Mouse (Mus musculus): ENCODE data around the gene Cxcr1. TPM values are rescaled to one million over a fixed set of nuclear protein-coding genes. Genes with fewer than 3 reads are reported as not detected.

Cxcr1 gene
- polyA plus RNA-seq (2016; fragmentation: Nextera tagmentation; extraction: Ambion mirVana) = not detected in 2 replicates

DNA sequence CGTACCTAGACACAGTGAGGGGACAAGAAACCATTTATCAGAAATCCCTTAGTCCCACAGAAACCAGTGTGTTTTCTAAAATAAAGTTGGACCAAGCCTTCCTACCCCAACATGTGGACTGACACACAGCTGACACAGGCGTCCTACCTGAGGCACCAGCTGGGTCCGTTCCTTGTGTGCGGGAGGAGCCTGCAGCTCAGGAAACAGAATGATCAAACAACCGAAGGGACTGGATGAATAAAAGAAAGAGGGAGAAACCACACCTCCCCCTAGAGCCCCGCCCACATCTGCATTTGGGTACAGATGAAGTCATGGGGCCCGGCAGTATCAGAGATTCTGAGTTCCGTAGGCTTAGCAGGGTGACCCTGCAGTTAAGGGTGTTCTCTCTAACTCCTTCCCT, at the start of gene Cxcr1:
Gene Cxcr1 (minus strand): TSS at position 187 of the 400 bp plus-strand sequence.
- no peaks in the 10 kb centered on the region for H3K36me3 ChIP-seq (replicated peaks)
- no peaks in the 10 kb centered on the region for H3K9me3 ChIP-seq
- H3K4me1 ChIP-seq = no peaks in the 10 kb centered on the region
- no peak for DNase-seq (ENCODE audit: extremely low spot score, low spot score)
- no peak within 1 kb of the TSS for H3K4me3 ChIP-seq
- 73% methylated on average over 8 of the region's 8 CpGs for WGBS
- H3K27ac ChIP-seq = no peak within 1 kb of the TSS
- no peaks in the 10 kb centered on the region; the same call in 1 of the 2 replicates for H3K27me3 ChIP-seq (ENCODE audit: poor library complexity, severe bottlenecking)

DNA sequence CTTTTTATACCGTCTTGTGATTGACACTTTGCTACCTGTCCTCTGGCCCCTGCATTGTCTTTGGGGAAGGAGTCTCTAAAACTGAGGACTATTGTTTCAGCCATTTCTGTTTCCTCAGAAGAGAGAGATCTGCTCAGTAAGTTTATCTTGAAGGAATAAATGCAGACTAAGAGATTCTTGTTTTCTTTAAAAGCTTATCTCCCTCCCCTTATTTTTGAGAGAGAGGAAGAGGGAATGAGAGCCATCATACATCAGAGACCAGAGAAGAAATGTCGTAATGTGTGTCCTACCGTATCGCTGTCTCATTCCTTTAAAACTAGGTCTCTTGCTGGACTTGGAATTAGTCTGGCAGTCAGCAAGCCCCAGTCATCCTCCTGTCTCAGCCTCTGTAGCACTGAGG, 46.4 kb upstream of the Cxcr1 start:
- 95% methylated on average over 4 of the region's 4 CpGs for WGBS
- Histone ChIP-seq H3K4me3 (no peak overlapping the region), H3K9me3 (no peaks in the 10 kb centered on the region)

DNA sequence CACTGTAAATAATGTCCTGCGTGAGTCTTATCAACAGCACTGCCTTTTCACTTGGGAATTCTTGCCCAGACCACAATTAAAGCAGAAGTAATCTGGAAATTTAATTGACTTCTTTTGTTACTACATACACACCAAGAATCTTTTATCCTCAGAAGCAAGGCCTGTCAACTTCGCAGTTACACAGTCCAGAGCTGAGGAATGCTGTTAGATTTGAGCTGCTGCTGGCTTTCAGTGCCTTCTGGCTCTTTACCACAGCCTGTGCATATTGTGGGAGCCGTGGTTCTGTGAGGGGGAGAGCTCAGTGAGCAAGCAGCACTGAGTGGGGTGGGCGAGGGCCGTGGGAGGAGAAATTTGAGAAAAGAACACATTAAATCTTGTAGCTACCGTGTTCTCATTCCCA, 45.9 kb upstream of the Cxcr1 start:
- H3K27ac ChIP-seq = no peak overlapping the region
- H3K4me1 ChIP-seq = peaks cover 43% of the 10 kb centered on the region
- H3K9me3 ChIP-seq = no peaks in the 10 kb centered on the region
- 86% methylated on average over 6 of the region's 6 CpGs for WGBS
- H3K4me3 ChIP-seq = no peak overlapping the region
- no peaks in the 10 kb centered on the region for H3K27me3 ChIP-seq (ENCODE audit: poor library complexity, severe bottlenecking)
- no peak for DNase-seq (ENCODE audit: extremely low spot score, low spot score)
- peaks cover 20% of the 10 kb centered on the region for H3K36me3 ChIP-seq (replicated peaks)

More for the DNA sequence above, 46.4 kb upstream of the Cxcr1 start:
- Histone ChIP-seq H3K4me1 (peaks cover 41% of the 10 kb centered on the region), H3K27ac (no peak overlapping the region), H3K27me3 (ENCODE audit: poor library complexity, severe bottlenecking) (no peaks in the 10 kb centered on the region), H3K36me3 (replicated peaks) (peaks cover 21% of the 10 kb centered on the region)
- no peak for DNase-seq (ENCODE audit: extremely low spot score, low spot score)

DNA sequence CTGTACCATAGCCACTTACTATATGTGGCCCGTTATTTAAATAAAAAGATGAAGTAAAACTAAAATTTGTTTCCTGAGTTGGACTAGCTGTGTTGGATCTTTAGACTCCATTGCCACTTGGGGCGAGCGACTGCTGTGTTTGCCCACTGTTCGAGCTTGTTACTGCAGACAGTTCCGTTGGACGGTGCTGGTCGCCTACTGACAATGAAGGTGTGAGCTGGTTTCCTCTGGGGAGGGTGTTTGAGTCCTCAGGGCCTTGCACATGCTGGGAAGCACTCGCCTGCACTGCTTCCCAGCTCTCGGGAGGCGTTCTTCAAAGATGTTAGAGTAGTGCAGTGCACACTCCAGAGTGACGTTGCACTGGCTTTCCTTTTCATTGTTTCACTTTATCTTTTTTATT, 45.2 kb upstream of the Cxcr1 start:
- Histone ChIP-seq H3K4me1 (peaks cover 43% of the 10 kb centered on the region), H3K4me3 (peak overlapping the region; percentile 99; the same call in 1 of the 2 replicates), H3K27me3 (ENCODE audit: poor library complexity, severe bottlenecking) (no peaks in the 10 kb centered on the region), H3K36me3 (replicated peaks) (peaks cover 20% of the 10 kb centered on the region), H3K9me3 (no peaks in the 10 kb centered on the region), H3K27ac (no peak overlapping the region)
- 73% methylated on average over 11 of the region's 11 CpGs for WGBS
- DNase-seq (ENCODE audit: extremely low spot score, low spot score) = no peak

DNA sequence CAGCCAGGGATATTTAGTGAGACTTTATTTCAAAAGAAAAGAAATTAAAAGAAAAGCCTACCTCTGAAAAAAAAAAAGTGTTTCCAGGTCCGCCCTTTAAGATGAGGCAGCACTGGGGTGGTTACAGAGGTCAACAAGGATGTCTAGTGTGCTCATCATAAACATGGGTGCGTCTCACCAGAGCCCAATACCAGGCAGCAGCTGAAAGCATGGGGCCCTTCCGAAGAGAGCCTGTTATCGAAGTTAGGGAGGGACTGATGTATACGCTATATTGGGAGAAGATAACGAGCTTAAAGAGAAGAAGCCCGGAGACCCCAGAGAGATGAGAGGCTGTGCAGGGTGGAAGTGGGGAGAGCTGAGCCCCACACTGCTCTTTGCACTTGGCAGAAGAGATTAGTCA, 44.7 kb upstream of the Cxcr1 start:
- 76% methylated on average over 7 of the region's 7 CpGs for WGBS
- peak overlapping the region; percentile 99; the same call in 1 of the 2 replicates for H3K4me3 ChIP-seq
- H3K27ac ChIP-seq = no peak overlapping the region

GRCm38 (mm10) chr1:74238136-74238535, 43.7 kb upstream of the Cxcr1 start:
- Histone ChIP-seq H3K4me1 (peaks cover 43% of the 10 kb centered on the region), H3K27ac (no peak overlapping the region), H3K27me3 (ENCODE audit: poor library complexity, severe bottlenecking) (no peaks in the 10 kb centered on the region), H3K4me3 (peak overlapping the region; percentile 99), H3K36me3 (replicated peaks) (peaks cover 12% of the 10 kb centered on the region), H3K9me3 (no peaks in the 10 kb centered on the region)
- no peak for DNase-seq (ENCODE audit: extremely low spot score, low spot score)
- 68% methylated on average over 1 of the region's 1 CpGs for WGBS

More for the DNA sequence above, 44.7 kb upstream of the Cxcr1 start:
- Histone ChIP-seq H3K27me3 (ENCODE audit: poor library complexity, severe bottlenecking) (no peaks in the 10 kb centered on the region), H3K36me3 (replicated peaks) (peaks cover 20% of the 10 kb centered on the region), H3K9me3 (no peaks in the 10 kb centered on the region), H3K4me1 (peaks cover 43% of the 10 kb centered on the region)
- no peak for DNase-seq (ENCODE audit: extremely low spot score, low spot score)

DNA sequence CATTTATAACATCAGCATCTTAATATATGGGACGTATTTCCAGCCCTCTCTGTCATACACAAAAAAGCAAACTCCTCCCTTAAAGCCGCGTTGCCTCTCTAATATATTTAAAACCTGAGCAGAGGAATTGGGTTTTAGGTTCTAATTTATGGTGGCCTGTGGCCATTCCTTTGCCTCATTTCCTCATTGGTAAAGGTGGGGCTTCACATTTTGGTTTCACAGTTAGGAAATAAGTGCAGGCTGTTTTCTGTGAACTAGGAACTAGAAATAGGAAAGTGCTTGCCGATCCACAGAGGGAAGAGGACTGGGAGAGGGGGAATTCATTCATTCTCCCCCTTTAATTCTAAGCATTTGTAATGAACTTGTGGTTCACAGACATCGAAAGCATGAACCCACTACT, 43.2 kb upstream of the Cxcr1 start:
- Histone ChIP-seq H3K27ac (peak overlapping the region; percentile 94; the same call in 1 of the 2 replicates), H3K4me3 (peak overlapping the region; percentile 99), H3K4me1 (peaks cover 43% of the 10 kb centered on the region), H3K9me3 (no peaks in the 10 kb centered on the region), H3K36me3 (replicated peaks) (peaks cover 7% of the 10 kb centered on the region), H3K27me3 (ENCODE audit: poor library complexity, severe bottlenecking) (no peaks in the 10 kb centered on the region)
- 48% methylated on average over 5 of the region's 5 CpGs for whole genome bisulfite sequencing
- no peak for DNase-seq (ENCODE audit: extremely low spot score, low spot score)

DNA sequence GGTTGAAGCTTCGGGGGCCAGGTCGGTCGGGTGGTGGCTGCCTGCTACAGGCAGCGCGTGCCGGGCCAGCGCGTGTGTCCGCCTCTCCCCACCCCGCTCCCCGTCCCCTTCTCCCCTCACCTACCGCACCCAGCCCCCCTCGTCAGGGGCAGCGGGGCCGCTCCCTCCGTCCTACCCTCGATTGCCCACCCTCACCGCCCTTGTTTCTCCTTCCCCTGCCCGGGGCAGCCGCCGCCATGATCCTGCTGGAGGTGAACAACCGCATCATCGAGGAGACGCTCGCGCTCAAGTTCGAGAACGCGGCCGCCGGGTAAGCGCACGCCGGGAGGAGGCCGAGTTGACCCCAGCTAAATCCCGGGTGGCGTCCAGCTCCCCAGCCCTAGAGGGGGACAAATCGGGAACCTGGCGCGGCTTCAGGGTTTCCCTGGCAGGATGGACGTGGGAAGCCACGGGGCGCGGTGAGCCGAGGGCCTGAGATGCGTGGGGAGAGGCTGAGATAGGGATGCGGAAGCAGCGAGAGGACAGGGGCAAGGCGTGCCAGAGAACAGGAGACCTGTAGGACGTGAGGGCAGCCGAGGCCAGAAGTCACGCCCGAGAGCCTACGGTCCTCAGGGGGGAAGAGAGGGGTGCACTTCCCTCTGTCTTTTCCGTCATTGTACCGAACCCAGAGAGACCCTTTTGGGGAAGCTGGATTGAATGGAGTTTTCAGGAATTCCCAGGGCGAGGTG, 42.3 kb upstream of the Cxcr1 start:
- H3K27ac ChIP-seq = peak overlapping the region; percentile 94
- H3K27me3 ChIP-seq (ENCODE audit: poor library complexity, severe bottlenecking) = no peaks in the 10 kb centered on the region
- peaks cover 43% of the 10 kb centered on the region for H3K4me1 ChIP-seq
- H3K9me3 ChIP-seq = no peaks in the 10 kb centered on the region
- peak overlapping the region; percentile 99 for H3K4me3 ChIP-seq
- under 1% methylated on average over 57 of the region's 57 CpGs for WGBS
- H3K36me3 ChIP-seq (replicated peaks) = peaks cover 5% of the 10 kb centered on the region; the same call in 1 of the 2 replicates
- no peak for DNase-seq (ENCODE audit: extremely low spot score, low spot score)

GRCm38 (mm10) chr1:74235938-74236589, 41.6 kb upstream of the Cxcr1 start, which contains the start of gene Arpc2:
Gene Arpc2, plus strand, starts transcription at chr1:74236084.
- DNase-seq (ENCODE audit: extremely low spot score, low spot score) = peak; percentile 95
- peaks cover 5% of the 10 kb centered on the region; the same call in 1 of the 2 replicates for H3K36me3 ChIP-seq (replicated peaks)
- H3K4me3 ChIP-seq = peak within 1 kb of the TSS; percentile 99
- no peaks in the 10 kb centered on the region for H3K27me3 ChIP-seq (ENCODE audit: poor library complexity, severe bottlenecking)
- peaks cover 43% of the 10 kb centered on the region for H3K4me1 ChIP-seq
- H3K9me3 ChIP-seq = no peaks in the 10 kb centered on the region
- H3K27ac ChIP-seq = peak within 1 kb of the TSS; percentile 94
- WGBS = 1% methylated on average over 55 of the region's 55 CpGs

DNA sequence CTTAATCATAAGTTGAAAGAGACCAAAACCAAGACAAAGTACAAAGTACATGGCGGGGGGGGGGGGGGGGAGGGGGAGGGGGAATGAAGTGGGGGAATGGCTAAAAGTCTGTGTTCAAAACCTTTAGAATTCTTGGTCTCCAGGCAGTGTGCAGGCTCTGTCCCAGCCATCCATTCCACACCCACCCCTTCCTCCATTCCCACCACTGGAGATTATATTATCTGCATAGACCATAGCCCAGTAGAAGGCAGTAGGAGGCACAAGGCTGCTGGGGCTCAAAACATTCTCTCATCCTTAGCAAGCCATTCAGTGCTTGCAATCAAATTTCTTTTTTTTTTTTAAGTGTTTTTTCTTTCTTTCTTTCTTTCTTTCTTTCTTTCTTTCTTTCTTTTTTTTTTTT, 36.6 kb upstream of the Cxcr1 start:
- WGBS = no CpG with 5 or more reads among the region's 1 CpGs
- H3K4me1 ChIP-seq = peaks cover 4% of the 10 kb centered on the region; the same call in 1 of the 2 replicates
- no peaks in the 10 kb centered on the region for H3K36me3 ChIP-seq (replicated peaks)
- H3K27me3 ChIP-seq (ENCODE audit: poor library complexity, severe bottlenecking) = no peaks in the 10 kb centered on the region
- no peaks in the 10 kb centered on the region for H3K9me3 ChIP-seq
- DNase-seq (ENCODE audit: extremely low spot score, low spot score) = no peak
- no peak overlapping the region for H3K27ac ChIP-seq
- no peak overlapping the region for H3K4me3 ChIP-seq

- no peaks in the 10 kb centered on the region for H3K27me3 ChIP-seq (ENCODE audit: poor library complexity, severe bottlenecking)
- WGBS = 78% methylated on average over 2 of the region's 2 CpGs
- no peaks in the 10 kb centered on the region for H3K4me1 ChIP-seq
- H3K36me3 ChIP-seq (replicated peaks) = no peaks in the 10 kb centered on the region
- H3K27ac ChIP-seq = no peak overlapping the region
- H3K4me3 ChIP-seq = no peak overlapping the region
- no peaks in the 10 kb centered on the region for H3K9me3 ChIP-seq
- DNase-seq (ENCODE audit: extremely low spot score, low spot score) = no peak
These were observed 35.5 kb upstream of the Cxcr1 start for GRCm38 (mm10) chr1:74229942-74230341.

GRCm38 (mm10) chr1:74227317-74227716, 32.9 kb upstream of the Cxcr1 start:
- H3K36me3 ChIP-seq (replicated peaks) = no peaks in the 10 kb centered on the region
- H3K4me1 ChIP-seq = no peaks in the 10 kb centered on the region
- H3K9me3 ChIP-seq = no peaks in the 10 kb centered on the region
- no peak for DNase-seq (ENCODE audit: extremely low spot score, low spot score)
- WGBS = 85% methylated on average over 7 of the region's 7 CpGs
- H3K27ac ChIP-seq = no peak overlapping the region
- H3K4me3 ChIP-seq = no peak overlapping the region
- H3K27me3 ChIP-seq (ENCODE audit: poor library complexity, severe bottlenecking) = no peaks in the 10 kb centered on the region

DNA sequence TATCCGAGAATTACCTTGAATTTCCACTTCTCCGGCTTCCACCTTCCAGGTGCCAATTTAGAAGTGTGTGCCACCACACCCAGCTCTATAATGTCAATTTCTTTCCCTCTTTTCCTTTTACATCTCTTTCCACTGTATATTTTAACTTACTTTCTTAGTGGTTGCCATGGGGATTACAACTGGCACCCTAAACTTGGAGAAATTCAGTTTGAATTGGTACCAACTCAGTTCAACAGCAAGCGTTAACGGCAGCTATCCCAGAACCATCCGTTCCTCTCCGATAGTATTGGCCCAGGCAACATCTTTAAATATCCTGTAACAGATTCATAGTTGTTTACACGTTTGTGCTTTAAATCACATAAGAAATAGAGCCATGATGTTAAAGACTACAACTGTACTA, 25.5 kb upstream of the Cxcr1 start:
- no peak overlapping the region for H3K4me3 ChIP-seq
- no peak for DNase-seq (ENCODE audit: extremely low spot score, low spot score)
- H3K4me1 ChIP-seq = no peaks in the 10 kb centered on the region
- no peaks in the 10 kb centered on the region for H3K27me3 ChIP-seq (ENCODE audit: poor library complexity, severe bottlenecking)
- H3K9me3 ChIP-seq = no peaks in the 10 kb centered on the region
- no peaks in the 10 kb centered on the region for H3K36me3 ChIP-seq (replicated peaks)
- 93% methylated on average over 7 of the region's 7 CpGs for WGBS
- H3K27ac ChIP-seq = no peak overlapping the region
